Mouse (Mus musculus) heart, adult 2 months (tissue): Measurements from ENCODE around the gene Ccdc9b. TPM values are rescaled to one million over a fixed set of nuclear protein-coding genes. Genes with fewer than 3 reads are reported as not detected.

Experiments
- DNase-seq, 2 experiments: peaks; one replicate each; pipeline ENCODE4 v3.0.0; 2021
- H3K27ac ChIP-seq: fragments of 200-600 bp; 2 replicates; pipeline ENCODE4 v1.8.1; 2022
- H3K27me3 ChIP-seq: fragments of 200-500 bp; 2 replicates; pipeline ENCODE4 v1.6.1; 2012; ENCODE audit warnings: mild to moderate bottlenecking, low read length, inconsistent platforms, mixed read lengths; ENCODE audit not compliant: control insufficient read depth, insufficient read depth
- H3K36me3 ChIP-seq: fragments of 200-500 bp; 2 replicates; pipeline ENCODE4 v1.6.1; 2012; ENCODE audit warnings: low read length, inconsistent platforms; ENCODE audit not compliant: control insufficient read depth, insufficient read depth
- H3K4me1 ChIP-seq: fragments of 200-500 bp; 2 replicates; pipeline ENCODE4 v1.6.1; 2011; ENCODE audit warnings: low read length; ENCODE audit not compliant: control insufficient read depth, insufficient read depth
- H3K4me3 ChIP-seq: fragments of 200-600 bp; 2 replicates; pipeline ENCODE4 v1.8.1; 2022
- H3K79me2 ChIP-seq: fragments of 200-500 bp; replicated peaks from 2 replicates; pipeline ENCODE4 v1.6.1; 2012; ENCODE audit warnings: mild to moderate bottlenecking, inconsistent platforms, low read length, moderate library complexity, mixed read lengths; ENCODE audit not compliant: control insufficient read depth, insufficient read depth
- H3K9ac ChIP-seq: fragments of 200-500 bp; 2 replicates; pipeline ENCODE4 v1.6.1; 2012; ENCODE audit warnings: low read depth, mild to moderate bottlenecking, control low read depth, inconsistent platforms, low read length, mixed read lengths
- CTCF ChIP-seq: fragments of 200-600 bp; IDR thresholded peaks from 2 replicates; pipeline ENCODE4 v1.8.1; 2022; ENCODE audit warnings: antibody characterized with exemption, mild to moderate bottlenecking, moderate library complexity
- EP300 ChIP-seq: fragments of 200-500 bp; IDR thresholded peaks from 2 replicates; pipeline ENCODE4 v1.6.1; 2011; ENCODE audit warnings: low read depth, low read length, control low read depth; ENCODE audit not compliant: insufficient read depth
- POLR2A ChIP-seq: fragments of 200-500 bp; IDR thresholded peaks from 2 replicates; pipeline ENCODE4 v1.6.1; 2011; ENCODE audit warnings: mild to moderate bottlenecking, low read depth, low read length, control low read depth; ENCODE audit not compliant: insufficient read depth
- WGBS: fragments of 180-500 bp; shearing (Covaris S2); methylation state at CpG from one replicate; pipeline ENCODE4 v1.1.7; 2018; 5-methylcytosine and 5-hydroxymethylcytosine counted together
- intact Hi-C: fragments of 180-260 bp; cut with DNase I; formaldehyde crosslinking; loops from one replicate; pipeline ENCODE4 v1.15.1; 2025
- polyA plus RNA-seq: library from polyadenylated mRNA; depleted of rRNA; stranded (reverse); fragments of >200 nt; gene quantifications from 2 replicates; pipeline ENCODE4 v1.2.3, GENCODE M21; 2012
- total RNA-seq, 2 experiments: library from RNA; stranded (reverse); gene quantifications; 2 replicates each; pipeline ENCODE4 v1.2.3; 2021

Ccdc9b gene
- total and polyA plus RNA-seq, 3 experiments: 15.1 to 26.4 (median 24.3) TPM

- no peak overlapping the region for H3K27ac ChIP-seq
- H3K27me3 ChIP-seq: no peaks in the 10 kb centered on the region
- TF ChIP-seq EP300: no peak
- no peak for TF ChIP-seq CTCF
- TF ChIP-seq POLR2A: no peak
- DNase-seq: no peak
- H3K9ac ChIP-seq: no peak overlapping the region
- H3K79me2 ChIP-seq: no peaks in the 10 kb centered on the region
- no peak overlapping the region for H3K4me3 ChIP-seq
- H3K4me1 ChIP-seq: peaks cover 1% of the 10 kb centered on the region; the same call in 1 of the 2 replicates
- 69% methylated on average over 12 of the region's 12 CpGs for WGBS
- intact Hi-C loops: loop anchor here (1.0 to 5.0 kb wide), 2 partner anchors 93 to 162 kb away; no protein-coding TSS in a partner anchor
- no peaks in the 10 kb centered on the region for H3K36me3 ChIP-seq
These were observed 27.7 kb upstream of the Ccdc9b start for GRCm38 (mm10) chr2:118790221-118790550.

GRCm38 (mm10) chr2:118789501-118789900 is 27.0 kb upstream of the Ccdc9b start:
- 84% methylated on average over 11 of the region's 11 CpGs for WGBS
- no peaks in the 10 kb centered on the region for H3K36me3 ChIP-seq
- intact Hi-C loops: loop anchor here (2.0 kb wide), 1 partner anchor 59 kb away; no protein-coding TSS in a partner anchor
- no peak for DNase-seq
- TF ChIP-seq CTCF (no peak), POLR2A (no peak), EP300 (no peak)
- no peak overlapping the region for H3K9ac ChIP-seq
- no peaks in the 10 kb centered on the region for H3K27me3 ChIP-seq
- H3K4me1 ChIP-seq: peaks cover 1% of the 10 kb centered on the region; the same call in 1 of the 2 replicates
- no peaks in the 10 kb centered on the region for H3K79me2 ChIP-seq
- no peak overlapping the region for H3K27ac ChIP-seq
- no peak overlapping the region for H3K4me3 ChIP-seq

GRCm38 (mm10) chr2:118786525-118786924 is 24.1 kb upstream of the Ccdc9b start:
- no peaks in the 10 kb centered on the region for H3K27me3 ChIP-seq
- H3K27ac ChIP-seq: no peak overlapping the region
- WGBS: 65% methylated on average over 5 of the region's 5 CpGs
- H3K36me3 ChIP-seq: no peaks in the 10 kb centered on the region
- H3K9ac ChIP-seq: no peak overlapping the region
- H3K79me2 ChIP-seq: no peaks in the 10 kb centered on the region
- H3K4me3 ChIP-seq: no peak overlapping the region
- no peak for TF ChIP-seq EP300
- TF ChIP-seq CTCF: no peak
- no peak for TF ChIP-seq POLR2A
- DNase-seq: no peak
- H3K4me1 ChIP-seq: peaks cover 1% of the 10 kb centered on the region; the same call in 1 of the 2 replicates
- intact Hi-C loops: no loop called here

- H3K27ac ChIP-seq: no peak overlapping the region
- no peaks in the 10 kb centered on the region for H3K27me3 ChIP-seq
- TF ChIP-seq EP300 (no peak), POLR2A (no peak), CTCF (no peak)
- WGBS: 91% methylated on average over 7 of the region's 7 CpGs
- no peaks in the 10 kb centered on the region for H3K79me2 ChIP-seq
- no peak overlapping the region for H3K9ac ChIP-seq
- intact Hi-C loops: no loop called here
- H3K4me3 ChIP-seq: no peak overlapping the region
- no peaks in the 10 kb centered on the region for H3K4me1 ChIP-seq
- no peaks in the 10 kb centered on the region for H3K36me3 ChIP-seq
- no peak for DNase-seq
These were observed 21.2 kb upstream of the Ccdc9b start for GRCm38 (mm10) chr2:118783663-118784062.

GRCm38 (mm10) chr2:118783093-118783492 is 20.6 kb upstream of the Ccdc9b start:
- H3K4me3 ChIP-seq: no peak overlapping the region
- no peaks in the 10 kb centered on the region for H3K79me2 ChIP-seq
- 62% methylated on average over 5 of the region's 5 CpGs for WGBS
- no peak for TF ChIP-seq POLR2A
- TF ChIP-seq EP300: no peak
- TF ChIP-seq CTCF: no peak
- no peaks in the 10 kb centered on the region for H3K4me1 ChIP-seq
- no peaks in the 10 kb centered on the region for H3K36me3 ChIP-seq
- H3K9ac ChIP-seq: no peak overlapping the region
- no peaks in the 10 kb centered on the region for H3K27me3 ChIP-seq
- DNase-seq: no peak
- intact Hi-C loops: no loop called here
- H3K27ac ChIP-seq: no peak overlapping the region

GRCm38 (mm10) chr2:118782303-118782702 is 19.8 kb upstream of the Ccdc9b start:
- Histone ChIP-seq H3K27ac (no peak overlapping the region), H3K4me3 (no peak overlapping the region), H3K27me3 (no peaks in the 10 kb centered on the region), H3K9ac (no peak overlapping the region), H3K4me1 (no peaks in the 10 kb centered on the region), H3K36me3 (no peaks in the 10 kb centered on the region), H3K79me2 (no peaks in the 10 kb centered on the region)
- TF ChIP-seq POLR2A: no peak
- no peak for TF ChIP-seq EP300
- TF ChIP-seq CTCF: no peak
- no peak for DNase-seq
- intact Hi-C loops: no loop called here
- WGBS: 35% methylated on average over 4 of the region's 4 CpGs
